Mouse (Mus musculus): ENCODE results near the gene Nhlrc4. TPM values are rescaled to one million over a fixed set of nuclear protein-coding genes. Genes with fewer than 3 reads are reported as not detected.

Gene Nhlrc4
- polyA plus RNA-seq, 1 experiment = 4.7 TPM

DNA sequence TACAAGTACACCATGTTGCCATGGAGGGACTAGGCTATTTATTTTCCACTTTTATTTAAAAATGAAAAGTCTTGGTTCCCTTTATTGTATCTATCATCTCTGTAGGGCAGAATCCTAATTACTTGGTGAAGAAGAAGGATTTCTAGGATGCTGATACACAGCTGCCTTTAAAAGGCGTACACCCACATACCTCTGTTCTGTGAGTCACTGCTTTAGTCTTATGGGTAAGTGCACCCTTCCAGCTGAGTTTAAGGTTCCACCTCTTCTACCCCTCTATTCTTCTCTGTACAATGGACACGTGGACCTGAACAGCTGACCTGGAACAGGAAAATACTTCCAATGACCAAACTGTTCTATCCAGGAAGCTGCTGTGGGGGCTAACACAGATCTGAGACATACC, 37.1 kb downstream of the Nhlrc4 start:
- Histone ChIP-seq H3K27ac (ENCODE audit: insufficient read depth, low read length) (no peak overlapping the region), H3K27me3 (ENCODE audit: control insufficient read depth, insufficient read depth, low read length) (no peaks in the 10 kb centered on the region), H3K4me1 (ENCODE audit: control insufficient read depth, insufficient read depth, insufficient read length) (no peaks in the 10 kb centered on the region; the same call in 1 of the 2 replicates), H3K36me3 (ENCODE audit: control insufficient read depth, insufficient read depth, low read length) (no peaks in the 10 kb centered on the region), H3K4me3 (ENCODE audit: extremely low read depth, insufficient read depth, insufficient read length) (no peak overlapping the region)
- no peak for DNase-seq (ENCODE audit: low read depth in 1 of 2, low spot score in 2 of 2)
- TF ChIP-seq CTCF (IDR thresholded peaks at IDR 0.05; ENCODE audit: extremely low read depth, insufficient read depth, insufficient read length, insufficient replicate concordance) (no peak), POLR2A (IDR thresholded peaks at IDR 0.05; ENCODE audit: low read depth, low read length) (no peak)
- 92% methylated on average over 2 of the region's 2 CpGs for WGBS

DNA sequence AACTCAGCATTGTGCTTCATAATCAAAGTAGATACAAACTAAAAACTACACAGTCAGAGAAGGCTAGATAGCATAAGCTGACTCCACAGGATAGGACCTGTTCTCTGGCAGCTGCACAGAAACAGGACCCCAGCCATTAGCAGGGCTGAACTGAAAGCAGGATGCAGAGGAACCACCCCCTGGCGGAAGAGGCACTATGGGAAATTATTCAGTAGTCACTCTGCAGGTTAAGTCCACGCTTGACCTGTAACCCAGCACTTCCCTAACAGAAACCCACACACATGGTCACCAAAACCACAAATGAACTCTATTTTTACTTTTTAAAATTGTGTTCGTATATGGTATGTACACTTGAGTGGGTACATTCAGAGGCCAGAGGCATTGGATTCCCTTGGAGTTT, 41.7 kb downstream of the Nhlrc4 start:
- Histone ChIP-seq H3K4me3 (ENCODE audit: extremely low read depth, insufficient read depth, insufficient read length) (no peak overlapping the region), H3K36me3 (ENCODE audit: control insufficient read depth, insufficient read depth, low read length) (no peaks in the 10 kb centered on the region; the same call in 1 of the 2 replicates), H3K27me3 (ENCODE audit: control insufficient read depth, insufficient read depth, low read length) (no peaks in the 10 kb centered on the region), H3K4me1 (ENCODE audit: control insufficient read depth, insufficient read depth, insufficient read length) (no peaks in the 10 kb centered on the region; the same call in 1 of the 2 replicates), H3K27ac (ENCODE audit: insufficient read depth, low read length) (no peak overlapping the region)
- 27% methylated on average over 3 of the region's 3 CpGs for WGBS
- peak in 1 of 2 experiments; percentile 42 for DNase-seq (ENCODE audit: low read depth in 1 of 2, low spot score in 2 of 2)
- TF ChIP-seq CTCF (IDR thresholded peaks at IDR 0.05; ENCODE audit: extremely low read depth, insufficient read depth, insufficient read length, insufficient replicate concordance) = no peak
- no peak for TF ChIP-seq POLR2A (IDR thresholded peaks at IDR 0.05; ENCODE audit: low read depth, low read length)

DNA sequence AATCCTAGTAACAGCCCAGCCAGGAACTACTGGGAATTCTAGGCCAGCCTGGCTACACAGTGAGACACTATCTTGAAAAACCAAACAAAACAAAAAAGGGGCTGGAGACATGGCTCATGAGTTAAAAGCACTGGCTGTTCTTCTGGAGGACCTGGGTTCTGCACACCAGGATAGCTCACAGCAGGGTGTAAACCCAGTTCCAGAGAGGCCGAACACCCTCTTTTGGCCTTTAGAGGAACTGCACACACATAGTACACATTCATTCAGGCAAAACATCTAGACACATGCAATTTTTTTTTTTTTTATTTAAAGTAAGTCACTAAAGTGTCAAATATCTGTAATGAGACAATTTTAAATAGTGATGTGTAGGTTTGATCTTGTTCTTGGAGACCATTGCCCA, 44.6 kb downstream of the Nhlrc4 start:
- H3K36me3 ChIP-seq (ENCODE audit: control insufficient read depth, insufficient read depth, low read length) = no peaks in the 10 kb centered on the region; the same call in 1 of the 2 replicates
- TF ChIP-seq CTCF (IDR thresholded peaks at IDR 0.05; ENCODE audit: extremely low read depth, insufficient read depth, insufficient read length, insufficient replicate concordance) = no peak
- TF ChIP-seq POLR2A (IDR thresholded peaks at IDR 0.05; ENCODE audit: low read depth, low read length) = no peak
- no peaks in the 10 kb centered on the region for H3K27me3 ChIP-seq (ENCODE audit: control insufficient read depth, insufficient read depth, low read length)
- no peak overlapping the region for H3K4me3 ChIP-seq (ENCODE audit: extremely low read depth, insufficient read depth, insufficient read length)
- whole genome bisulfite sequencing = 90% methylated on average over 1 of the region's 1 CpGs
- DNase-seq (ENCODE audit: low read depth in 1 of 2, low spot score in 2 of 2) = no peak
- H3K27ac ChIP-seq (ENCODE audit: insufficient read depth, low read length) = no peak overlapping the region
- H3K4me1 ChIP-seq (ENCODE audit: control insufficient read depth, insufficient read depth, insufficient read length) = peaks cover 4% of the 10 kb centered on the region; the same call in 1 of the 2 replicates

DNA sequence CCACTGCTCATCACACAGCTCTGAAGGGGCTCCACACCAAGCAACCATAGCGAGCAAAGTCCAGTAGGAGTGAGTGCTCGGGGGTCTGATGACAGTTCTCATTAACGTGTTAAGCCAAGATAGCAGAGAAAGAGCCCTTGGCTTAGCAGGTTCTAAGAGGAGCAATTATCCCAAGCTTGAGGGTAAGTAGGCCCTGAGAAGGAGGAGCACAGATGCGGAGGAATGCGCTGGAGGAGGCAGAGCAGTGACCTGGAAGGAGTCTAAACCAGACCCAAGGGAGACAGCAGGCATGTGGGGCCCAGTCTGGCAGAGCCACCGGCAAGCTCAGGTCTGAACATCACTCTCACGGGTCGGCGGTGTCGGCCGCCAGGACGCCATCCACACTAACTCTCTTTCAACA, 48.9 kb downstream of the Nhlrc4 start:
- no peak for DNase-seq (ENCODE audit: low read depth in 1 of 2, low spot score in 2 of 2)
- Histone ChIP-seq H3K4me3 (ENCODE audit: extremely low read depth, insufficient read depth, insufficient read length) (no peak overlapping the region), H3K4me1 (ENCODE audit: control insufficient read depth, insufficient read depth, insufficient read length) (0 out of 2 replicates have a peak, but pooled peaks cover 4% of the 10 kb centered on the region), H3K27me3 (ENCODE audit: control insufficient read depth, insufficient read depth, low read length) (no peaks in the 10 kb centered on the region), H3K27ac (ENCODE audit: insufficient read depth, low read length) (no peak overlapping the region), H3K36me3 (ENCODE audit: control insufficient read depth, insufficient read depth, low read length) (no peaks in the 10 kb centered on the region; the same call in none of the 2 replicates)
- 95% methylated on average over 12 of the region's 12 CpGs for WGBS
- TF ChIP-seq CTCF (IDR thresholded peaks at IDR 0.05; ENCODE audit: extremely low read depth, insufficient read depth, insufficient read length, insufficient replicate concordance) = no peak
- no peak for TF ChIP-seq POLR2A (IDR thresholded peaks at IDR 0.05; ENCODE audit: low read depth, low read length)

DNA sequence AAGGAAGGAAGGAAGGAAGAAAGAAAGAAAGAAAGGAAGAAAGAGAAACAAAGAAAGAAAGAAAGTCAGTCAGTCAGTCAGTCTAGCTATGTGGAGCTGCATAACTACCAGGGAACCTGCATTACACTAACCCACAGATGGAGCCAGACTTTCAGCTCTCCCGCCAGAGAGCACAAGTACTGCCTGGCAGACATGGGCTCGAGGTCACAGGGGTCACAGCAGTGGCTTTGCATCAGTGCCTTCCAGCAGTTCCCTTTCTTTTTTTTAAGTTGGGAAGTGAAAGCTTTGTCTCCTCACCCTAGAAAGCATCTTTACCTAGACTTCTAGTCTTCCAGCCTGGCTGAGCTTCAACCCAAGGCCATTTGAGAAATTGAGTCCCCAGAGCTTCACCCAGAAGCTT, 49.3 kb downstream of the Nhlrc4 start:
- Histone ChIP-seq H3K36me3 (ENCODE audit: control insufficient read depth, insufficient read depth, low read length) (peaks cover under 1% of the 10 kb centered on the region), H3K4me3 (ENCODE audit: extremely low read depth, insufficient read depth, insufficient read length) (no peak overlapping the region), H3K27me3 (ENCODE audit: control insufficient read depth, insufficient read depth, low read length) (no peaks in the 10 kb centered on the region), H3K4me1 (ENCODE audit: control insufficient read depth, insufficient read depth, insufficient read length) (0 out of 2 replicates have a peak, but pooled peaks cover 4% of the 10 kb centered on the region), H3K27ac (ENCODE audit: insufficient read depth, low read length) (no peak overlapping the region)
- TF ChIP-seq CTCF (IDR thresholded peaks at IDR 0.05; ENCODE audit: extremely low read depth, insufficient read depth, insufficient read length, insufficient replicate concordance) = no peak
- no peak for TF ChIP-seq POLR2A (IDR thresholded peaks at IDR 0.05; ENCODE audit: low read depth, low read length)
- WGBS = 30% methylated on average over 2 of the region's 2 CpGs
- no peak for DNase-seq (ENCODE audit: low read depth in 1 of 2, low spot score in 2 of 2)

DNA sequence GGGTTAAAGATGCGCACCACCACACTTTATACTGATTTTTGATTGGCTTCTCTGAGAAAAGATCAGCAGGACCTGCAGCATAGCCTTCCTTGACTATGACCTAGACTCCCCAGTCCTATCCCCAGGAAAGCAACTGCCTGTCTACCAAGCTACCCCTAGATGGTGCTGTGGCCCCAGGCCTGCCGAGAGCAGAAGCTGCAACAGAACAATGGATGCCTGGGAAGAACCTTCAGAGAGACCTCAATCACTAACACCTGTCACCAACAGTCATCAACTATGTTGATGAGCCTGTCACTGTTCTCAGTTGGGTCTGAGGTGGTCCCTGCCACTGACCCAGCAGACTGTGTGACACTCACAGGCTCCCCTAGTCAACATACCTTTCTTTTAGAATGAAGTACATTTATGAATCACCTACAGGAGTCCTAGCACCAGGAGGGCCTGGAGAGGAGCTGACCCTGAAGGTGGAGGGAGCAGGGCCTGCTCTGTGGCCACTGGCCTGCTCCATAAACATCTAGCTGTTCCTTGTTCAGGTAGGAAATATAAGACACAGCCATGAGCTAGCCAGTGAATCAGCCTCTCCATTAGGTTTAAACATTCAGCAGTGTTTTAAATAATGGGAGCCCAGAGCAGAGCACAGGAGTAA, 50.7 kb downstream of the Nhlrc4 start:
- peak; percentile 96; the same call in 1 of the 2 replicates for TF ChIP-seq CTCF (IDR thresholded peaks at IDR 0.05; ENCODE audit: extremely low read depth, insufficient read depth, insufficient read length, insufficient replicate concordance)
- no peak for TF ChIP-seq POLR2A (IDR thresholded peaks at IDR 0.05; ENCODE audit: low read depth, low read length)
- no peak overlapping the region for H3K27ac ChIP-seq (ENCODE audit: insufficient read depth, low read length)
- H3K36me3 ChIP-seq (ENCODE audit: control insufficient read depth, insufficient read depth, low read length) = peaks cover 4% of the 10 kb centered on the region
- H3K4me1 ChIP-seq (ENCODE audit: control insufficient read depth, insufficient read depth, insufficient read length) = 0 out of 2 replicates have a peak, but pooled peaks cover 4% of the 10 kb centered on the region
- no peak overlapping the region for H3K4me3 ChIP-seq (ENCODE audit: extremely low read depth, insufficient read depth, insufficient read length)
- H3K27me3 ChIP-seq (ENCODE audit: control insufficient read depth, insufficient read depth, low read length) = no peaks in the 10 kb centered on the region
- 43% methylated on average over 2 of the region's 2 CpGs for WGBS
- peak; percentile 44 to 70 for DNase-seq (ENCODE audit: low read depth in 1 of 2, low spot score in 2 of 2)

Other genes starting within 250 kb of the Nhlrc4 start
- 0.16 TPM in 1 of 2 replicates, not detected in the other for gene Gng13, start 227.8 kb downstream of the Nhlrc4 start, polyA plus RNA-seq (2012; rRNA removed)
- 10.6 and 13.0 TPM in 2 replicates for gene Chtf18, start 217.5 kb downstream of the Nhlrc4 start, polyA plus RNA-seq (2012; rRNA removed)
- gene Rpusd1, start 217.3 kb downstream of the Nhlrc4 start, polyA plus RNA-seq (2012; rRNA removed) = 25.9 and 37.9 TPM in 2 replicates
- 0.09 and 0.13 TPM in 2 replicates for gene Mslnl, start 208.9 kb downstream of the Nhlrc4 start, polyA plus RNA-seq (2012; rRNA removed)
- gene Msln, start 190.6 kb downstream of the Nhlrc4 start, polyA plus RNA-seq (2012; rRNA removed) = 3.1 and 6.8 TPM in 2 replicates
- 18.6 and 20.7 TPM in 2 replicates for gene Narfl, start 171.2 kb downstream of the Nhlrc4 start, polyA plus RNA-seq (2012; rRNA removed)
- gene Haghl, start 159.3 kb downstream of the Nhlrc4 start, polyA plus RNA-seq (2012; rRNA removed) = 37.9 and 49.4 TPM in 2 replicates
- 0.08 TPM in 1 of 2 replicates, not detected in the other for gene Ccdc78, start 158.4 kb downstream of the Nhlrc4 start, polyA plus RNA-seq (2012; rRNA removed)
- 96.7 and 113 TPM in 2 replicates for gene Fam173a, start 152.1 kb downstream of the Nhlrc4 start, polyA plus RNA-seq (2012; rRNA removed)
- 1.1 TPM in 1 of 2 replicates, not detected in the other for gene AC134908.4, start 149.3 kb downstream of the Nhlrc4 start, polyA plus RNA-seq (2012; rRNA removed)
- gene Metrn, start 147.8 kb downstream of the Nhlrc4 start, polyA plus RNA-seq (2012; rRNA removed) = 37.6 and 61.5 TPM in 2 replicates
- gene Fbxl16, start 135.9 kb downstream of the Nhlrc4 start, polyA plus RNA-seq (2012; rRNA removed) = 1.2 and 1.4 TPM in 2 replicates
- gene Wdr24, start 121.3 kb downstream of the Nhlrc4 start, polyA plus RNA-seq (2012; rRNA removed) = 33.6 and 38.6 TPM in 2 replicates
- 30.9 and 31.3 TPM in 2 replicates for gene Jmjd8, start 116.1 kb downstream of the Nhlrc4 start, polyA plus RNA-seq (2012; rRNA removed)
- gene Stub1, start 111.6 kb downstream of the Nhlrc4 start, polyA plus RNA-seq (2012; rRNA removed) = 85.4 and 104 TPM in 2 replicates
- gene Rhbdl1, start 107.7 kb downstream of the Nhlrc4 start, polyA plus RNA-seq (2012; rRNA removed) = 5.5 and 7.3 TPM in 2 replicates
- gene Gm20683, start 103.2 kb downstream of the Nhlrc4 start, polyA plus RNA-seq (2012; rRNA removed) = 29.5 and 34.1 TPM in 2 replicates
- 62.1 and 77.0 TPM in 2 replicates for gene Rhot2, start 100.1 kb downstream of the Nhlrc4 start, polyA plus RNA-seq (2012; rRNA removed)
- 34.5 and 45.0 TPM in 2 replicates for gene Wdr90, start 83.5 kb downstream of the Nhlrc4 start, polyA plus RNA-seq (2012; rRNA removed)
- gene Mcrip2, start 76.2 kb downstream of the Nhlrc4 start, polyA plus RNA-seq (2012; rRNA removed) = 17.3 and 21.7 TPM in 2 replicates
- 53.6 and 81.2 TPM in 2 replicates for gene Mettl26, start 69.9 kb downstream of the Nhlrc4 start, polyA plus RNA-seq (2012; rRNA removed)
- 0.74 and 0.99 TPM in 2 replicates for gene Wfikkn1, start 64.1 kb downstream of the Nhlrc4 start, polyA plus RNA-seq (2012; rRNA removed)
- 26.8 and 31.6 TPM in 2 replicates for gene Rab40c, start 25.2 kb downstream of the Nhlrc4 start, polyA plus RNA-seq (2012; rRNA removed)
- gene Pigq, start within 50 bp of the Nhlrc4 start, polyA plus RNA-seq (2012; rRNA removed) = 203 and 239 TPM in 2 replicates
- gene A930017K11Rik, start 7.6 kb upstream of the Nhlrc4 start, polyA plus RNA-seq (2012; rRNA removed) = not detected in 2 replicates
- 35.0 and 45.9 TPM in 2 replicates for gene Capn15, start 40.8 kb upstream of the Nhlrc4 start, polyA plus RNA-seq (2012; rRNA removed)
- 13.3 and 13.6 TPM in 2 replicates for gene Rab11fip3, start 124.6 kb upstream of the Nhlrc4 start, polyA plus RNA-seq (2012; rRNA removed)
- 5.7 and 5.8 TPM in 2 replicates for gene Decr2, start 145.4 kb upstream of the Nhlrc4 start, polyA plus RNA-seq (2012; rRNA removed)
- gene Nme4, start 150.6 kb upstream of the Nhlrc4 start, polyA plus RNA-seq (2012; rRNA removed) = 13.7 and 17.7 TPM in 2 replicates
- 44.9 and 58.3 TPM in 2 replicates for gene Tmem8, start 168.3 kb upstream of the Nhlrc4 start, polyA plus RNA-seq (2012; rRNA removed)
- gene Mrpl28, start 178.5 kb upstream of the Nhlrc4 start, polyA plus RNA-seq (2012; rRNA removed) = 39.5 and 49.5 TPM in 2 replicates
- 18.6 and 18.9 TPM in 2 replicates for gene Axin1, start 193.7 kb upstream of the Nhlrc4 start, polyA plus RNA-seq (2012; rRNA removed)